Mouse (Mus musculus): ENCODE results near the gene Mxi1.

Mxi1 gene

DNA sequence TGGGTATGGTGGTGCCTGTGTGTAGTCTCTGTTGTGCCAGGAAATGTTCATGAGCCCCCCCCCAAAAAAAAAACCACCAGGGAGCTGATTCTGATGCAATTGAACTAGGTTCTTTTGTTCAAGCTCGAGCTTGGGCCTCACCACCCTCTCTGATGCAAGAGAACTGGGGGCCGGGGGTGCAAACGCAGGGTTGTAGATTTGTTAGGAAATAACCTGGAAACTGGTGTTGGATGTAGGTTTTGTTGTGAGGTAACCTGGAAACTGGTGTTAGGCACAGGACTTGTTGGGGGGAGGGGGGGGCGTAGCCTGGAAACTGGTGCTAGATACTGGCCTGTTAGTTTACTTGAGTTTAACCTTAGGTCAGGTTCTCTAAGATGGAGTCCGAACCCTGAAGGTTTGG lies 81.5 kb downstream of the Mxi1 start:
- in situ Hi-C loops (cut with MboI, MseI): no loop called here

DNA sequence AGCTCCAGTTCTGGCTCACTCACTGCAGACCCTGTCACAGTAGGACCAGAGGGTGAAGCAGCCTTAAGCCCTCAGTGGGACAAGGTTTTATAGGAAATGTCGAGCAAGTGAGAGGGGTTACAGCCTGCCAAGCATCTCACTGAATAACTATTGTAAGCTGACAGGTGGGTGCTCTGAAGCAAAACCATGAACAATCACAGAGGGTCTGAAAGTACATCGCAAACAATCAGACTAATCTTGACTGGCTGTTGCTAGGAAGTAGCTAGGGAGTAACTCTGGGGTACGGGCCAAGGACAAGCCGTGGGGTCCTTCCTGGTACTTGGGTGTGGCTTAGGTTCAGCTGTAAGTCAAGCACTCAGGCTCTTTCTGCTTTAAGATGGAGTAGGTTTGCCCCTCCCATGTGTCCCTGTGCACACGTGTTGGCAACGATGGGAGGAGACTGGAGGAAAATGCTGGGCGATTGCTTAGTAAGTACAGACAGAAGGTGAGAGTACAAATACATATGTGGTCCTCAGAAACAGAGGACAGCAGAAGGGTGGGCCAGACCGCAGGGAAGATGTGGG lies 82.5 kb downstream of the Mxi1 start:
- in situ Hi-C loops (cut with MboI, MseI): no loop called here

- in situ Hi-C loops (cut with MboI, MseI): no loop called here
Measured at GRCm38 (mm10) chr19:53393646-53394045, 83.3 kb downstream of the Mxi1 start.

DNA sequence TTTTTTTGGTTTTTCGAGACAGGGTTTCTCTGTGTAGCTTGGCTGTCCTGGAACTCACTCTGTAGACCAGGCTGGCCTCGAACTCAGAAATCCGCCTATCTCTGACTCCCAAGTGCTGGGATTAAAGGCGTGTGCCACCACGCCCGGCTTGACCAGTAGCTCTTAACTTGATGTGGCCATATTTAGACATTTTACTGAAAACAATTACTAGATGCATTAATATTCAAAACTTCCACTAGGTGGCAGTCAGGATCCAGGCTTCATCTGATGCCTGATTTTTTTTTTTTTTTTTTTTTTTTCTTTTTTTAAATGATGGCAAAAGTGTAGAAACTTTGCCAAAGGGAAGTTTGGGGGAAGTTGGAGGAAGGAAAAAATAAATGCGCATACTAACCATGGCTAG lies 84.2 kb downstream of the Mxi1 start:
- in situ Hi-C loops (cut with MboI, MseI): no loop called here

GRCm38 (mm10) chr19:53394956-53395355 lies 84.6 kb downstream of the Mxi1 start:
- in situ Hi-C loops (cut with MboI, MseI): loop anchor here (5.0 kb wide), 2 partner anchors 77 to 192 kb away; partner anchors contain the start of gene Nutf2-ps1 (in 1 of the 2)

- in situ Hi-C loops (cut with MboI, MseI): loop anchor here (5.0 kb wide), 2 partner anchors 76 to 191 kb away; partner anchors contain the start of gene Nutf2-ps1 (in 1 of the 2)
Measured at GRCm38 (mm10) chr19:53395805-53396204, 85.5 kb downstream of the Mxi1 start.

- in situ Hi-C loops (cut with MboI, MseI): loop anchor here (5.0 kb wide), 2 partner anchors 75 to 190 kb away; partner anchors contain the start of gene Nutf2-ps1 (in 1 of the 2)
Measured at GRCm38 (mm10) chr19:53397451-53398233, 87.3 kb downstream of the Mxi1 start.

DNA sequence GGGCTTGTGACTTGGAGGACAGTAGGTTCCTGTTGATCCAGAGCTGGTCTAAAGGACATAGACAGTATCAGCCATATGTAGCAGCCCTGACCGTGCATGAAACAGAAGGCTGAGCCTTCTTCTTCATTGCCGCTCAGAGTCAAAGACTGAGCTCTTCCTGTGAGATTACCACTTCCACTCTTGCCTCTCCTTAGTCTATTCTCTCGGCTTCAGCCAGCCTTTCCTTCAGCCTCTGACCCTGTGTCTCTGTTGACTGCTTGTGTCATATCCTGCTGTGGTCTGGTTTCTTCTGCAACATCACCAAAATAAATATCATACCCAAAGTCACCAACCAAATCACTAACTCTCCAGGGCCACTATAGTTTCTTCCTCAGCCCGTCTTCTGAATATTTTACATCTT lies 88.9 kb downstream of the Mxi1 start:
- in situ Hi-C loops (cut with MboI, MseI): loop anchor here (5.0 kb wide), 2 partner anchors 73 to 188 kb away; partner anchors contain the start of gene Nutf2-ps1 (in 1 of the 2)

DNA sequence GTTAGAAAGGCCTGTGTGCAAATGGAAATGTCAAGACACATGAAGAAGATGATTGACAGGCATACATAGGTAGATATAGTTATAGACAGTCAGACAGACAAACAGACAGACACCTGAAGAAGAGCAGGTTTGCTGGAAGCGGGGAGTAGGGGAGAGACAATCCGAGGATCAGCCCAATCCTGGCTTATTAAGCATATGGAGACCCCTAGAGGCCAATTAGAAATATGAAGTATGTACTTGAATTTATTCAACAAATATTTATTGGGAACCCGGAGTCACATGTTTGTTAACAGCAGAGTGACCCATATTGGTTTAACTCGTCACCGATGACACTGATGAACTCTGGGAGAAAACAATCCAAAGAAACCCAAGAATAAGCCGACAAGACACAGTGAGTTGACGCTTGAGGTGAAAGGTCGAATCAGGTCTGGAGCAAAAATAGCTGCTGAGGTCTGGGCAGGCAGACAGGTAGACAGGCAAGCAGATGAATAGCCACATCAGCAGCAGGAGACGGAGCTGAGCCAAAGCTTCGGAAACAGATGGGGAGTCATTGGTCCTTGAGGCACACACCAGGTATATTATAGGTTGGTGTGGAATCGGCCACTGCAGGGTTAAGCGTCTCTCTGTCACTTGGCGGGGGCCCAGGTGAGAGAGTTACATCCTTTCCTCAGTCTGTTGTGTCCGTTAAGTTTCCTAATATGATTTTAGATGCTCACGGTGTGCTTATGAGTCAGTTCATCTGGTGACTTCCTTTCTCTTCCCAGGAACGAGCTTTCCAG lies 90.2 kb downstream of the Mxi1 start:
- in situ Hi-C loops (cut with MboI, MseI): loop anchor here (10.0 to 25.0 kb wide), 2 partner anchors 174 to 1862 kb away; partner anchors contain the start of gene Acsl5 (in 1 of the 2)

GRCm38 (mm10) chr19:53402741-53403432 lies 92.6 kb downstream of the Mxi1 start:
- in situ Hi-C loops (cut with MboI, MseI): loop anchor here (10.0 to 25.0 kb wide), 2 partner anchors 172 to 1859 kb away; partner anchors contain the start of gene Acsl5 (in 1 of the 2)

DNA sequence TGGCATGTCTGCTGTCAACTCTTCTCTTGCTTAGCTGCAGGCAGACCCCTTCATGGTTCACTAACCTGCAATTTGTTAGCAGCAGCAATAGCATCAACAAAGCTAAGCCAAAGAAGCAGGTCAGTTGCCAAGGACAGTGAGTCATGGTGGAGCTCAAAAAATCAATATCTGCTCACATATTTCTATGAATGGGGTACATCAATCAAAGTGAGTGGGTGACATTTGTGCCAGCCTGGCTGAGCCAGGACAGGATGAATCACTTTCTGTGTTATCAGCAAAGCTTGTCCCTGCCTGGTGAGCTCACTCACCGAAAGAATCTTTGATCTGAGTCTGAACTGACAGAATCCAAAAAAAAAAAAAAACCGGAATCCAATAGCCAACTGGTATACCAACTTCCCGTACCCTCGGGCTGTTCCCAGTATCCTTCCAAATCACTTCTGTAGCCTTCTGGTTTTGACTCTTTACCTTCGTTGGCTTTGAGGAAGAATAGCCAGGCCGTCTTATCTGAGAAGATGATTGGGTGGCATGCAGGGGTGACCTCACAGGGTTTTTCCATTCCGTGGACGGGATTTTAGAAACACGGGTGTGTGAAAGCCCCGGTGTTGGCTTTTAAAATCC lies 94.0 kb downstream of the Mxi1 start:
- in situ Hi-C loops (cut with MboI, MseI): loop anchor here (10.0 to 25.0 kb wide), 2 partner anchors 170 to 1858 kb away; partner anchors contain the start of gene Acsl5 (in 1 of the 2)

DNA sequence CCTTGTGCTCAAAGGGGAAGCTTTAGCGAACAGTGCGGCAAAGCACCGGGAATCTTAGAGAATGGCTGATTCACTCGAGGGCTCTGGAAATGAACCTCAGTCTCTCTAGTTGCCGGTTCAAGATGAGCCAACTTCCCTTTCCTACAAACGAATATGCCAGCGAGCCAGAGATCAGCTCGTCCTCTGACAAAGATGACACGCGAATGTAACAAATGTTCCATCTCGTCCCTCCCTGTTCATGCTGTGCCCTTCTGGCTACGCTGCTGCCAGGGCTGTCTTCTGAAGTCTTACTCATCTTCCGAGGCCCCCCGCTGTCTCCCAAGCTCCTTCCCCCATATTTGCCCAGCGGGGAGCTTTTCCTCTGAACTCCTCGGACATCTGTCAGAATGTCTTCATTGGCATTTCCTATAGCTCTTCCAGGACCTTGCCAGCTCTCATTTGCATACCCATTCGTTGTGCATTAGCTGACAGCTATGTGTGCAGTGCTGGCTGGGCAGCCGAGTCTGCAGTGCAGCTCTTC lies 94.6 kb downstream of the Mxi1 start:
- in situ Hi-C loops (cut with MboI, MseI): loop anchor here (10.0 to 25.0 kb wide), 2 partner anchors 170 to 1857 kb away; partner anchors contain the start of gene Acsl5 (in 1 of the 2)

- in situ Hi-C loops (cut with MboI, MseI): loop anchor here (10.0 to 25.0 kb wide), 2 partner anchors 169 to 1856 kb away; partner anchors contain the start of gene Acsl5 (in 1 of the 2)
Measured at GRCm38 (mm10) chr19:53405810-53406209, 95.5 kb downstream of the Mxi1 start.

DNA sequence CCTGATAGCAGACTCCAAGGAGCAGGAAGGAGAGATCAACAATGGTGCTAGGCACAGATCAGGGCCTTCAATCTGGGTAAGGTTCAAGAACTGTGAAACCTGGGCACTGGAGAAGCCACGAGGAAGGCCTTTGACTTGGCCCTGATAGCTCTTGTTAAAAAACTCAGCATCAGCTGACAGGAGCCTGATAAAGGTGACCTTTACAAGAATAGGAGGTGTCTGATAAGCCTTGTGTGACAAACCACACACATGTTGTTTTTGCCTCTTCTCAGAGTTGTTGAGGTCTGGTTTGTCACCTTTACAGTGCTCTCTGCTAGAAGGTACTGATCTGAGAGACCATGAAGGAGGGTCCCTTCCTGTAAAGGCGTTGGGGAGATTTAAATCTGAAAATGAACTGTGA lies 97.0 kb downstream of the Mxi1 start:
- in situ Hi-C loops (cut with MboI, MseI): loop anchor here (10.0 to 25.0 kb wide), 2 partner anchors 167 to 1855 kb away; partner anchors contain the start of gene Acsl5 (in 1 of the 2)

DNA sequence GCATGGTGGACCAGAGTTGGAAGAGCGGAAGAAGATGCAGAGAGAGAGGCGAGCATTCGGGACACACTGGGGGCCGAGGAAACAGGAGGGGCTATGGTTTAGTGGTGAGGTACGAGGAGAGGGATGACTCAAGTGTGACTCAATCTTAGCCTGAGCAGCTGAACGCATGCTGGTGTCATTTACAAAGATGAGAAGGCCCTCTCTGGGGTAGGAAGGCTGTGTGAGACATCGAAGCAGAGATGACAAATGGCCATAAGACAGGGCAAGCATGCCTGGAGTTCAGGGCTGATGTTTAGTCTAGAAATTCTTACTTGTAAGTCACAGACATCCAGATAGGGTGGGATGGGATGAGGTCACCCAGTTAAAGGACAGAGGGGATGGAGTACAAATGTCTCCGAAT lies 98.1 kb downstream of the Mxi1 start:
- in situ Hi-C loops (cut with MboI, MseI): loop anchor here (10.0 to 25.0 kb wide), 2 partner anchors 166 to 1854 kb away; partner anchors contain the start of gene Acsl5 (in 1 of the 2)

GRCm38 (mm10) chr19:53409663-53410307 lies 99.5 kb downstream of the Mxi1 start:
- in situ Hi-C loops (cut with MboI, MseI): loop anchor here (10.0 to 25.0 kb wide), 2 partner anchors 165 to 1853 kb away; partner anchors contain the start of gene Acsl5 (in 1 of the 2)

- in situ Hi-C loops (cut with MboI, MseI): loop anchor here in 1 of 2 experiments (25.0 kb wide), 1 partner anchor 1850 kb away; the partner anchor contains the start of gene Acsl5
Measured at GRCm38 (mm10) chr19:53412149-53412848, 102.0 kb downstream of the Mxi1 start.

- in situ Hi-C loops (cut with MboI, MseI): loop anchor here in 1 of 2 experiments (25.0 kb wide), 1 partner anchor 1849 kb away; the partner anchor contains the start of gene Acsl5
Measured at GRCm38 (mm10) chr19:53413617-53414380, 103.5 kb downstream of the Mxi1 start.

Measured in T-helper 17 cell (primary cell).